Mouse (Mus musculus): ENCODE data around the gene Gpx7. TPM values are rescaled to one million over a fixed set of nuclear protein-coding genes. Genes with fewer than 3 reads are reported as not detected.
A peak's percentile ranks its signal among the peaks of the same experiment; 100 is the strongest.

Gene Gpx7
- polyA plus RNA-seq, 2 experiments: 5.8 to 7.6 TPM

GRCm38 (mm10) chr4:108386087-108386486, 20.7 kb downstream of the Gpx7 start:
- WGBS (ENCODE audit: insufficient replicate concordance): 15% methylated on average over 1 of the region's 1 CpGs
- no peak overlapping the region for H3K9ac ChIP-seq (replicated peaks)

GRCm38 (mm10) chr4:108383183-108383714, 23.5 kb downstream of the Gpx7 start, which contains the start of gene Shisal2a:
Gene Shisal2a, minus strand, starts transcription at chr4:108383349.
- no peak for ATAC-seq (ENCODE audit: insufficient read depth)
- no peaks in the 10 kb centered on the region for H3K36me3 ChIP-seq (replicated peaks; ENCODE audit: control insufficient read depth, insufficient read depth, low read depth)
- no peak within 1 kb of the TSS for H3K9ac ChIP-seq (replicated peaks)
- peaks cover 0 to 2% of the 10 kb centered on the region in 2 experiments; a peak in 1 of 4 replicates for H3K4me1 ChIP-seq (replicated peaks; ENCODE audit: control insufficient read depth in 2 of 2, insufficient read depth in 2 of 2, low read length in 1 of 2)
- peaks cover 23% of the 10 kb centered on the region for H3K27me3 ChIP-seq (ENCODE audit: control insufficient read depth, insufficient read depth, low read length)
- WGBS (ENCODE audit: insufficient replicate concordance): 1% methylated on average over 55 of the region's 55 CpGs
- peak within 1 kb of the TSS; percentile 58 for H3K4me2 ChIP-seq (ENCODE audit: low read depth)
- H3K27ac ChIP-seq: no peak within 1 kb of the TSS
- DNase-seq (ENCODE audit: low read depth in 3 of 3, low spot score in 3 of 3): no peak
- H3K4me3 ChIP-seq (ENCODE audit: insufficient read depth in 1 of 2, low read depth in 2 of 2, low read length in 2 of 2): peak within 1 kb of the TSS; percentile 24 to 33
- TF ChIP-seq EP300 (IDR thresholded peaks at IDR 0.05; ENCODE audit: low read depth) (no peak), CTCF (IDR thresholded peaks at IDR 0.05; ENCODE audit: low read depth) (no peak)
- H3K9me3 ChIP-seq (ENCODE audit: control insufficient read depth, low read length): no peaks in the 10 kb centered on the region

More at GRCm38 (mm10) chr4:108386087-108386486, 20.7 kb downstream of the Gpx7 start:
- Histone ChIP-seq H3K36me3 (replicated peaks; ENCODE audit: control insufficient read depth, insufficient read depth, low read depth) (no peaks in the 10 kb centered on the region), H3K4me3 (ENCODE audit: insufficient read depth in 1 of 2, low read depth in 2 of 2, low read length in 2 of 2) (no peak overlapping the region), H3K27me3 (ENCODE audit: control insufficient read depth, insufficient read depth, low read length) (peaks cover 23% of the 10 kb centered on the region), H3K27ac (no peak overlapping the region), H3K9me3 (ENCODE audit: control insufficient read depth, low read length) (no peaks in the 10 kb centered on the region), H3K4me2 (ENCODE audit: low read depth) (no peak overlapping the region), H3K4me1 (replicated peaks; ENCODE audit: control insufficient read depth in 2 of 2, insufficient read depth in 2 of 2, low read length in 1 of 2) (peaks cover 0 to 8% of the 10 kb centered on the region in 2 experiments; a peak in 2 of 4 replicates)
- ATAC-seq (ENCODE audit: insufficient read depth) (no peak), DNase-seq (ENCODE audit: low read depth in 3 of 3, low spot score in 3 of 3) (no peak)
- no peak for TF ChIP-seq EP300 (IDR thresholded peaks at IDR 0.05; ENCODE audit: low read depth)
- TF ChIP-seq CTCF (IDR thresholded peaks at IDR 0.05; ENCODE audit: low read depth): no peak

GRCm38 (mm10) chr4:108380146-108380545, 26.6 kb downstream of the Gpx7 start:
- ATAC-seq (ENCODE audit: insufficient read depth) (no peak), DNase-seq (ENCODE audit: low read depth in 3 of 3, low spot score in 3 of 3) (no peak)
- WGBS (ENCODE audit: insufficient replicate concordance): 6% methylated on average over 1 of the region's 1 CpGs
- Histone ChIP-seq H3K4me3 (ENCODE audit: insufficient read depth in 1 of 2, low read depth in 2 of 2, low read length in 2 of 2) (no peak overlapping the region), H3K36me3 (replicated peaks; ENCODE audit: control insufficient read depth, insufficient read depth, low read depth) (no peaks in the 10 kb centered on the region), H3K27me3 (ENCODE audit: control insufficient read depth, insufficient read depth, low read length) (peaks cover 23% of the 10 kb centered on the region), H3K4me2 (ENCODE audit: low read depth) (no peak overlapping the region), H3K27ac (no peak overlapping the region), H3K9me3 (ENCODE audit: control insufficient read depth, low read length) (no peaks in the 10 kb centered on the region), H3K4me1 (replicated peaks; ENCODE audit: control insufficient read depth in 2 of 2, insufficient read depth in 2 of 2, low read length in 1 of 2) (no peaks in the 10 kb centered on the region), H3K9ac (replicated peaks) (no peak overlapping the region)
- TF ChIP-seq CTCF (IDR thresholded peaks at IDR 0.05; ENCODE audit: low read depth) (no peak), EP300 (IDR thresholded peaks at IDR 0.05; ENCODE audit: low read depth) (no peak)

GRCm38 (mm10) chr4:108379476-108379875, 27.3 kb downstream of the Gpx7 start:
- DNase-seq (ENCODE audit: low read depth in 3 of 3, low spot score in 3 of 3) (no peak), ATAC-seq (ENCODE audit: insufficient read depth) (no peak)
- peaks cover 23% of the 10 kb centered on the region for H3K27me3 ChIP-seq (ENCODE audit: control insufficient read depth, insufficient read depth, low read length)
- H3K9me3 ChIP-seq (ENCODE audit: control insufficient read depth, low read length): no peaks in the 10 kb centered on the region
- H3K4me3 ChIP-seq (ENCODE audit: insufficient read depth in 1 of 2, low read depth in 2 of 2, low read length in 2 of 2): no peak overlapping the region
- H3K4me1 ChIP-seq (replicated peaks; ENCODE audit: control insufficient read depth in 2 of 2, insufficient read depth in 2 of 2, low read length in 1 of 2): no peaks in the 10 kb centered on the region
- no peak overlapping the region for H3K9ac ChIP-seq (replicated peaks)
- H3K4me2 ChIP-seq (ENCODE audit: low read depth): no peak overlapping the region
- WGBS (ENCODE audit: insufficient replicate concordance): 62% methylated on average over 3 of the region's 3 CpGs
- no peak overlapping the region for H3K27ac ChIP-seq
- H3K36me3 ChIP-seq (replicated peaks; ENCODE audit: control insufficient read depth, insufficient read depth, low read depth): no peaks in the 10 kb centered on the region
- TF ChIP-seq CTCF (IDR thresholded peaks at IDR 0.05; ENCODE audit: low read depth) (no peak), EP300 (IDR thresholded peaks at IDR 0.05; ENCODE audit: low read depth) (no peak)

- no peak overlapping the region for H3K4me3 ChIP-seq (ENCODE audit: insufficient read depth in 1 of 2, low read depth in 2 of 2, low read length in 2 of 2)
- no peaks in the 10 kb centered on the region for H3K27me3 ChIP-seq (ENCODE audit: control insufficient read depth, insufficient read depth, low read length)
- no peaks in the 10 kb centered on the region for H3K36me3 ChIP-seq (replicated peaks; ENCODE audit: control insufficient read depth, insufficient read depth, low read depth)
- ATAC-seq (ENCODE audit: insufficient read depth) (no peak), DNase-seq (ENCODE audit: low read depth in 3 of 3, low spot score in 3 of 3) (no peak)
- H3K9ac ChIP-seq (replicated peaks): no peak overlapping the region
- TF ChIP-seq EP300 (IDR thresholded peaks at IDR 0.05; ENCODE audit: low read depth): no peak
- no peak for TF ChIP-seq CTCF (IDR thresholded peaks at IDR 0.05; ENCODE audit: low read depth)
- H3K4me1 ChIP-seq (replicated peaks; ENCODE audit: control insufficient read depth in 2 of 2, insufficient read depth in 2 of 2, low read length in 1 of 2): 0 out of 4 replicates have a peak, but pooled peaks cover 0 to 3% of the 10 kb centered on the region in 2 experiments
- H3K27ac ChIP-seq: no peak overlapping the region
- WGBS (ENCODE audit: insufficient replicate concordance): 39% methylated on average over 3 of the region's 3 CpGs
- no peak overlapping the region for H3K4me2 ChIP-seq (ENCODE audit: low read depth)
- no peaks in the 10 kb centered on the region for H3K9me3 ChIP-seq (ENCODE audit: control insufficient read depth, low read length)
These were observed 34.6 kb downstream of the Gpx7 start for GRCm38 (mm10) chr4:108372166-108372565.

Measured in liver, embryonic 14.5 days (tissue).